Mouse (Mus musculus): ENCODE results near the gene Olfr366.
"Not testable (repeated sequence)": the region's sequence is repeated elsewhere in the genome, so short reads cannot be mapped to it uniquely, and the experiment has no call there.

The Olfr366 gene

DNA sequence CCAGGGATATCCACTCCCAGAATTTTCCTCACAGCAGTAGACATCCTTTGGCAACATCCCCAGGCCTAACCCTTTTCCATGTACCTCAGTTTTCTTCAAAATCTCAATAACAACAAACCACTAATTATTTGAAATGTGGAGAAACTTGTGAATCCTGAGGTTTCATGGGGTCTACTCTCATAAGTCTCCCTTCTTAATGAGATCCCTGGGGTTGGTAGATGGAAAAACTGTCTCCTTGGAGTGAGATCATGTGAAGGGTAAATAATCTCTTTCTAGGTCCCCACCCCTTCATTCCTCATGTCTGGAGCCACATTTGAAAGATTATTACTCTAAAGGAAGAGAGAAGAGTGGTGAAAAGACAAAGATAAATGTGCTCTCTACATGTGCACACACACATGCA, at the start of gene Olfr366:
Gene Olfr366, plus strand, starts transcription at position 301 of the 400 bp plus-strand sequence.
- DNase-seq (ENCODE audit: low spot score in 2 of 2): no peak

DNA sequence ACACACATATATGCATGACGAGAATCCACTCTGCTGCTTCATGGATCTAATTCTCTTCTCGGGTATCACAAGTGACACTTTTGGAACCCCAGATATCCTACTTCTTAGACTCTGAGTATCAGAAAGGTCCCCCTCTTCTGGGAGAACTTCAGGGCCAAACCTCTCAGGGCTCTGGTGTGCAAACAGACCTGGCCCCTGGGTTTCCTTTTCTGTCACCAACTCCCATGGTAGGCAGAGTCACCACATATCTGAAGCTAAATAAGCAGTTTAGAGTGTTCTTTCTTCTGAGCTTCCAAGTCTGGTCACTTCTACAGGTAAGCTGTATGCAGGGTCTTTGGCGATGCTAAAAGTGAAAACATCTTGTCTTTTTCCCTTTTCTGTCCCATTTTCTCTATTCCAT, 23.5 kb upstream of the Olfr366 start, which contains the start of gene Olfr365:
Gene Olfr365, plus strand, starts transcription at position 301 of the 400 bp plus-strand sequence.
- no peak for DNase-seq (ENCODE audit: low spot score in 2 of 2)

GRCm38 (mm10) chr2:37261781-37262180, 50.4 kb downstream of the Olfr366 start:
- not testable (repeated sequence) for DNase-seq (ENCODE audit: low spot score in 2 of 2)

Measured in heart, adult 9 months (tissue).